Mouse (Mus musculus) layer of hippocampus, adult 18-20 months (tissue): ENCODE data around the gene Irf1. TPM values are rescaled to one million over a fixed set of nuclear protein-coding genes. Genes with fewer than 3 reads are reported as not detected.

Experiments
- DNase-seq, 2 experiments: peaks; one replicate each; pipeline ENCODE4 v3.0.0; 2022; ENCODE audit warnings: low spot score in 2 of 2
- total RNA-seq, 2 experiments: library from RNA; stranded (reverse); gene quantifications; 2 replicates each; pipeline ENCODE4 v1.2.3; 2021

The Irf1 gene
- total RNA-seq, 2 experiments from 2014 or later, result 9.4 to 11.6 TPM

DNA sequence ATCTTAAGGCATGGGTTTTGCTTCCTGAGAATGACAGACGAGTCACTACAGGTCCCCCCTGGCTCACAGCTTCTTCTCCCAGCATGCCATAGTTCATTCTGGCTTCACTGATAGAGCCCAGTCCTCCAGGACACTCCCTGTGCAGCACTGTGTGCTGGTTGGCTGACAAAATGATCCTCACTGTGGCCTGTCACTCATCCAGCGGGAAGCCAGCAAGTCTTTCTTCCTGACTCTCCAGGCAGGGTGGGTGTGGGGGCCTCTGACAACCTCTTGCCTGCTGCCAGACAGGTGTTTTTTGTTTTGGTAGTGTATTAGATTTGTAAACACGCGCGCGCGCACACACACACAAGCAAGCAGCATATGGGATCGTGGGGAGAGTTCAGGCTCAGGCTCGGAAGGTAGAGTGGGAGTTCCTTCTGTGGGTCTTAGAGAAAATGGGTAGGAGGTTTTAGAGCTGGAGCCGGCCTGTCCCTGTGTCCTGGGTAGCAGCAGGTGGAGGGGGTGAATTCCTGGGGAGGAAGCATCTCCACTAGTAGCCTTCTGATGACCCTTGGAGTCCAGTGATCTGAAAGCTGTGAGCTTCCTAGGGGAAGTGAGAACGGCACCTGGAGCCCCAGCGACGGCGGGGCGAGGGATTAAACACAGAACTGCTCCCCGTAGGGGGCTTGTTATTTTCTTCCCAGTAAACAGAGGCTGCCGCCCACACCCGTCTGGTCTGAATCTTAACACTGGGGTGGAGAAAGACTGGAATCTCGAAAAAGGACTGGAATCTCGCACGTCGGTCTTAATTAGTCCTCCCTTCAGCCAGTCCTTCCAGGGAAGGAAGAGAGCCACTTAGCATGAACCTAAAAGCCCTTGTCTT, 10.0 kb upstream of the Irf1 start:
- no peak for DNase-seq

DNA sequence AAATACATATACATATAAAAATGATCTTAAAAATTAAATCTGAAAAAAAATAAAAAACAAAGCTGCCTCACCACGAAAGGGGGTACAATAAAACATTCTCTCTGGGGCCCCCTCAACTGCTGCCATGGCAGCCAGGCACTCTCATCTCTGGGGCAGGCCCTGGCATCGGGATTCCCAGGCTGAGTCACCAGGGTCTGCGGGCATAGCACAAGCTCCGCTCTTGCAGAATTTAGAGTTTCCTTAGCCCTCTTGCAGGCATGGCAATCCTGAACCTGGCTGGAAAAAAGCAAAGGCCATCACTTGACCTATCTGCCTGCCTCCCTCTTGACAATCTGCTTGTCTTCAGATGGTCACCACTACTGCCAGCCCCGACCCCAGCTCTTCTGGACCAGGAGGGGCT, 8.5 kb upstream of the Irf1 start:
- DNase-seq, result no peak

DNA sequence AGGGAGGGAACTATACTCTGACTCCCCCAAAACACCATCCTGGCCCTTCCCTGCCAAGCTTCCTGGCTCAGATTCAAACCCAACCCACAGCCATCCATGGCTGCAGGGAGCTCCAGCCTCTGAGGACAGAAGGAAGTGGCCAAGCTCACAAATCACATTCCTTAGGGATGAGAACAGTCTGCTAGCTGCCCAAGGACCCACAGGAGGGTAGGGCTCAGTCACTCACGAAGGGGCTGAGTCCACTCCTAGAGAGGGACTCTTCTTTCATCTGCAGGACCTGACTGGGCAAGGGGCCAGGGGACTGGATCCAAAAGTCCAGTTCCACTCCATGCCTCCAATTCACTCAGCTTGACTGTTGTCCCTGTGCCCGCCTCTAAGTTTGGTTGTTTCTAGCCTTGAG, 8.0 kb upstream of the Irf1 start:
- DNase-seq, result no peak

DNA sequence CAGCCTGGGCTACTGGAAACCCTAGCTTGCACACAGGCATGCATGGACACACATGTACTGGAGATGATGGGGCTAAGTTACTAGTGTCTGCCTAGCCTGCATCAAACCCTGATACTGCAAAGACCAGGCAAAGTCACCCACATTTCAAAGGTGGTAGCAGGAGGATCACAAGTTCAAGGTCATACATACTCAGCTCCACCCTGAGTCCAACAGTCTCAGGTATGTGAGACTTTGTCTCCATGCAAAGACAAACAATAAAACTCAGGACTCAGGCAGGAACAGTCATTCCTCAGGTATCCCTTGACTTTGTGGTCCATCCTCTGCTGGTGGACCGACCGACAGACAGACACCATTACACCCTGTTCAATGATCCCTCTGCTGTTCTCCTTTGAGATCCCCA, 7.4 kb upstream of the Irf1 start:
- DNase-seq, result no peak

DNA sequence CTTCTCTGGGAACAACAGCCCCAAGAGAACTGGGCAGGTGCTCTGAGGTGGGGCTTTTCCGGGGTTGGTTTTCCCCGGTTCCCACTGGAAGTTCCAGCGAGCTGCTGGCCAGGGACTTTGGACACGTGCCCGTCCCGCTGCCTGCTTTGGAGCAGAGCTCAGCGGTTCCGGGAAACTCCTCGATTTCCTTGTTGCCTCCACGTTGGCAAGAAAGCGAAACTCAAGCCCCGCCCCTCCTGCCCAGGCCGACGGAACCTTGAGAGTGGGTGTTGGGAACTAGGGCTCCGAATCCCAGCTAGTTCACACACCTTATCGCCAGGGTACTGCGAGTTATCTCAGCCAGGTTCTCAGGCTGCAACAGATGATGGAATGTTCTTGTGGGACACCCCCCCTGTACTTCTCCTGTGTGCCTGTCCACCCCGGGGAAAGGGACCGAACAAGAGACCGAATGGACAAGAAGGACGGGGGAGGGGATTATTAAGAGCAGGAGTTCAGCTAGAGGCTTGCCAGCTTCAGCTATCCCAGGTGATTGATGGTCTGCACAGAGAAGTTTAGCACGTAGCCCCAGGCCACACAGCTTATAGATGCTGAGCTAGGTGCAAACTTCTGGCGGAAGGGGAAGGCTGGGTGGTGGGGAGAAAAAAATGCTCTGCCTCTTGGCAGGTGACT, 6.9 kb upstream of the Irf1 start:
- DNase-seq, result peak in 1 of 2 experiments; percentile 29

DNA sequence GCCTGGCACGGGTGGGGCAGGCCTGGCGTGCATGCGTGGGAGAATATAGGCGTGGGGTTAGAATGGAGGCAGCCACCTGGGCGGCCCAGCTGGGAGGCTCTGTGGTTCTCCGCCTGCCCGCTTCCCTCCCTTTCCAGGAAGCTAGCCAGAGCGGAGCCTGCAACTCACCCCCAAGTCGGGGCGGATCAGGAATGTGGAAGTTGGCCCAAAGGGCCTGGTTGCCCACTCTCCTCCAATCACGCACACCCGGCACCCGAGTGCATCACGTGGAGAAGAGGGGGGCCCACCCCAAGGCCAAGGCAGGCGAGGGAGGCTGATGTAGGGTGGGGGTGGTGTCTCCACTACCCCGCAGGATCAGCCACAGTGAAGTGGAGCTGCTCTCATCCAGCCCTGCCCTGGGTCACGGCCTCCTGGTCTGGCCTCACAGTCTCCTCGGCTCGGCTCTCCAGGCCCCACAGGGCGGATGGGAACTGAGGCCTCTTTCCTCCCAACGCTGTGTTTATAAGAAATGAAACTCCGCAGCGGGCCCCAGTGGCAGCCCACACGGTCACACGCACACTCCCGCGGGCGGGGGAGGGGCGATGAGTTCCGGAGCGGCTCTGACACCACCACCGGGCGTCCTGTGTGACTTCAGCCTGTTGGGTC, 6.2 kb upstream of the Irf1 start:
- peak; percentile 59 to 80 for DNase-seq

DNA sequence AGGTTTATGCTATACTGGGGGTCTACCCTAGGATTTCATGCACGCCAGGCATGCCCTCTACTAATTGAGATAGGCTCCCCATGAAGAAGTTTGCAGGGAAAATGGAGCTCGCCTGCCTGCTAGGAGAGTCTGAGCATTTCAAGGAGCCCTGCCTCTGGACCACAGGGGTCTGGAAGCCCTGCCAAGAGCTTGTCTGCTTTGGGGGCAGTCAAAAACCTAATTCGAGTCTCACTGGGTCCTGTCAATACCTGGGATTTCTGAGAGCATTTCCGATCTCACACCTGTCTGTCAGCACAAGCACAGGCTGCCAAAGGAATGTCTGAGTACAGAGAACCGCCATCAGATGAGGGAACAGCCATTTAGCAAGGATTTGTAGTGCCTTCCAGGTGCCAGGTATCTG, 5.2 kb upstream of the Irf1 start:
- no peak for DNase-seq

DNA sequence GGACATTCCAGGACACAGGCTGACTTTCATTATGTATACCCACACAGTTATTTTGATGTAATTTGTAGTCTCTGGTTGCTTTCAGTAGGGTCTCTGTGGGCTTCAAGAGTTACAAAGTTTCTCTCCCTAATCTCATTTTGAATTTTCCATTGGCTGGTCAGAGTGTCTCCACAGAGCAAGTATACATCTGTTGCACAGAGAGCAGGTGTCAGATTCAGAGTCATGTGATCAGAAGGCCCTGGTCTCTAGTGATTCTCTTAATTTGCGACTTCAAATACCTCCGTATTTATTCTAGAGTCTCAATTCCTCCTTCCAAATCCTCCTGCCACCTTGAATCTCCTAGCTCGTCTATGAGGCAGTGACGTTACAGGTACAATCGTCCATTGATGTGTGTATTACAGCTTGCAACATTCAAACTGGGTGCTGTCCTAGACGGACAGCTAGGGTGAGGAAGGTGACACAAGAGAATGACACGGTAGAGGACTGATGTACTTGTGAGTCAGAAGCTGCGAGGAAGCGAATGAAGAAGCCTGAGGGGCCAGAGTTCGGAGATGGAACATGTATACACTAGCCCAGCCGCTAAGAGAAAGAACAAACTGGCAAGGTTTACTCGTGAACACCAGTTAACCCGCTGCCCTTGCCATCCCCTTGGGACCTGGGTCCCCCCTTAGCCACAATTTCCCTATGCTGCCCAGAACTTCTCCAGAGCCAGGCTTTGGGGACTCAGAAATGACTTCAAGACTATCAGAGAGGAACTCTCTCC, 1.2 kb upstream of the Irf1 start:
- no peak for DNase-seq

DNA sequence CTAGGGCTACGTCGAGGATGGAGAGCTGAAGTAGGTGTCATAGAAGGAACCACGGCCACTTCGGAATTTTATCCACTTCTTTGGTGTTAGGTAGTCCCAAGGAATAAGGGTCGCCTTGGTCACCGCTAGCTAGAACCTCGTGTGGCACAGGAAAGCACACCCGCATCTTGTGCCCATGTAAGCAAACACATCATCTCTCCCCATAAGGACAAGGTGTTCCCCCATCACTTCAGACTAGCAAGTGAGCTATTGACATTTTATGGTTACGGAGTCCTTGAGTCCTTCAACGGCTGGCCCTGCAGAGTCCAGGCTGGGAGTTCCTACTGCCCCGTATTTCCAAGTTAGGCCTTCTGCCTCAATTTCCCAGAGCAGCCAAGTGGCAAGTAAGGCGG, 633 bp upstream of the Irf1 start:
- no peak for DNase-seq

DNA sequence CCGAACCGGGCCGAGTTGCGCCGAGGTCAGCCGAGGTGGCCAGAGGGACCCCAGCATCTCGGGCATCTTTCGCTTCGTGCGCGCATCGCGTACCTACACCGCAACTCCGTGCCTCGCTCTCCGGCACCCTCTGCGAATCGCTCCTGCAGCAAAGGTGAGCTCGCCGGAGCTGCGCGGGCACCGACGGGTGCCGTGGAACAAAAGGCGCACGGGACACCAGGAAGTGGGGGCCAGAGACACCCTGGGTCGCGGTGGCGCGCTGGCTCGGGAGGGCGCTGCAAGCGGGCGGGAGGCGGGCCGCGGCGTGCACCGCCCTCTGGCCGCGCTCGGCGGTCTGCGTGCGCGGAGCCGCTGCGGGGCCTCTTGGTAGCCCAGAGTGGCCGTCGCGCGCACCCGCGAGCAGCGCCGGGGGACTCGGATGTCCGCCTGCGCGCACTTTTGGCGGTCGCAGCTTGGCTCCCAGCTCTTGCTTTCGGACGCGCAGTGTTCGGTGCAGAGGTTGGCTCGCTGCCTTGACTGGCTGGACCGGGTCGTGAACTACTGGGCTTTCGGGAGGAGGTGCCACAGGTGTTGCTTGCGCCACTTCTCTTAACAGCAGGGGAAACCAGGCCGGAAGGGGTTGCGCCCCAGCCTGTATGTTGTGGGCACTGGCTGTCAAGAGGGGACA, 444 bp downstream of the Irf1 start:
- DNase-seq, result peak; percentile 53 to 58

DNA sequence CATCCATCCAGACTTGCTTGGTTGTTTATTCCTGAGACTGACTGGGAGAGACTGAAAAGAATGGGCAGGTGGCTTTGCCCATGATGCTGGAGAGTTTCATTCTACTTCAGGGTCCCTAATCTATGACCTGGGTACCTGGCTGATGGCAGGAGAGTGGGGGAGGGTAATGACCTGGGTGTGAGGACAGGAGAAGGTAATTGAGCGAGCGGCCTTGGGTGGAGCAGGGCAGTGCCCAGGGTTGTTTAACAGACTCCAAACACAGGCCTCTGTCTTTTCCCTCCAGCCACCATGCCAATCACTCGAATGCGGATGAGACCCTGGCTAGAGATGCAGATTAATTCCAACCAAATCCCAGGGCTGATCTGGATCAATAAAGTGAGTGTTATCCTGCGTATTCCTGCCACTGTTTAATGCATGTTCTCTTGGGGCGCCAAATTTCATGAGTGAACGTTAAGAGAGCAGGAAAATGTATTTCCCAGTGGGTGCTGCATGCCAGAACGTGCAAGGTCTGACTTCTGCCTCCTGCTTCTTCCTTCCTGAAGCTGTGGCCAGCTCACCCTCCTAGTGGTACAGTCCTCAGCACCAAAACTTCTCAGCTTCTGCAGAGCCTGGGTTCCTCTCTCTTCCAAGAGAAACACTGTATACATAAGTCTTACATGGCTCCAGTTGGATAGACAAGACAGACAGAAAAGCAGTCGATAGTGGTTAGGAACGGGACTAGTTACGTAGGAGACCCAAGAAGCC, 1.4 kb downstream of the Irf1 start:
- DNase-seq, result no peak

DNA sequence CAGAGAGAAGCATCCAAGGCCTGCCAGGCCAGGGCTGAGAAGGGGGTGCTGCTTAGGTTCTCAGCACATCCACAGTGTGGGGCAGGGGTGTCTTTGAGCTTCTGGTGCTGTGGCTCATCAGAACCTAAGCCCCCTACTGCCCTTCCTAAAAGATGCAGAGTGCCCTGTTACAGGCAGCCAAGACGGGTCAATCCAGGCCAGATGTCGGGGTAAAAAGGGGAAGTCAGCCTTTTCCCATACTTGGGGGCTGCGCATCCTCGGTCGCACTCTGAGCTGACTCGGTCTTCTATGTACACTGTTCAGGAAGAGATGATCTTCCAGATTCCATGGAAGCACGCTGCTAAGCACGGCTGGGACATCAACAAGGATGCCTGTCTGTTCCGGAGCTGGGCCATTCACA, 2.7 kb downstream of the Irf1 start:
- DNase-seq, result no peak

DNA sequence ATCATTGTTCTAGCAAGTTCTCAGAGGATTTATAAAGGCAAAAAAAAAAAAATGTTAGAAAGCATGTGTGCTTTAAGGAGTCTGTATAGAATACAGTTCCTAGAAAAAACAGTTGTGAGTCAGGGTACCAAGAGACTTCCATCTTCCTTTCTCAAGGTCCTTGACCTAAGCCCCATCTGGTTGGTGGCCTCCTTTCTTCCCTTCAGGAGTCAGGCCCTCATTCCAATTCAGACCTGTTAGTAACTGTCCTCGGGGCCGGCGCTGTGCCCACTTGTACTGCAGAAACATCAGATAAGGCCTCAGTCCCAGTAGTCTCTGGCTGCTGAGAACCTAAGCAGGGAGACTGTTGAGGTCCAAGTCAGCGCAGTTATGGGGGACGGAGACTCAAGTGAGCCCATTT, 3.3 kb downstream of the Irf1 start, which contains the start of gene Gm17334:
Gm17334 (minus strand) TSS at position 101 of the 400 bp plus-strand sequence.
- DNase-seq, result no peak

DNA sequence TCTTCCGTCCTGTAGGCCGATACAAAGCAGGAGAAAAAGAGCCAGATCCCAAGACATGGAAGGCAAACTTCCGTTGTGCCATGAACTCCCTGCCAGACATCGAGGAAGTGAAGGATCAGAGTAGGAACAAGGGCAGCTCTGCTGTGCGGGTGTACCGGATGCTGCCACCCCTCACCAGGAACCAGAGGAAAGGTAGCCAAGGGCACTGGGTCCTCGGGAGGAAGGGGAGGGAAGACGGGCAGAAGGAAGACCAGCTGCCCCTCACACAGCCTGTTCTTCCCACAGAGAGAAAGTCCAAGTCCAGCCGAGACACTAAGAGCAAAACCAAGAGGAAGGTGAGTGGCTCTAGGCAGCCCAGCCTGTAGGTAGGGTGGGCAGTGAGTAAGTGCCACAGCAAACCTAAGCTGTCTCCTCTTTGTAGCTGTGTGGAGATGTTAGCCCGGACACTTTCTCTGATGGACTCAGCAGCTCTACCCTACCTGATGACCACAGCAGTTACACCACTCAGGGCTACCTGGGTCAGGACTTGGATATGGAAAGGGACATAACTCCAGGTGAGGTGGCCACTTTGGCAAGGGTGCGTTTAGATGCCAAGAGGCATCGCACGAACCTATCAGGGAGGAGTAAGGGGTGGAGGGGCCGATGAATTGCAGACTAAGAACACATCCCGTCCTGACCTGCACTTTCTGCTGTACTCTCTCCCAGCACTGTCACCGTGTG, 4.0 kb downstream of the Irf1 start:
- DNase-seq, result no peak

DNA sequence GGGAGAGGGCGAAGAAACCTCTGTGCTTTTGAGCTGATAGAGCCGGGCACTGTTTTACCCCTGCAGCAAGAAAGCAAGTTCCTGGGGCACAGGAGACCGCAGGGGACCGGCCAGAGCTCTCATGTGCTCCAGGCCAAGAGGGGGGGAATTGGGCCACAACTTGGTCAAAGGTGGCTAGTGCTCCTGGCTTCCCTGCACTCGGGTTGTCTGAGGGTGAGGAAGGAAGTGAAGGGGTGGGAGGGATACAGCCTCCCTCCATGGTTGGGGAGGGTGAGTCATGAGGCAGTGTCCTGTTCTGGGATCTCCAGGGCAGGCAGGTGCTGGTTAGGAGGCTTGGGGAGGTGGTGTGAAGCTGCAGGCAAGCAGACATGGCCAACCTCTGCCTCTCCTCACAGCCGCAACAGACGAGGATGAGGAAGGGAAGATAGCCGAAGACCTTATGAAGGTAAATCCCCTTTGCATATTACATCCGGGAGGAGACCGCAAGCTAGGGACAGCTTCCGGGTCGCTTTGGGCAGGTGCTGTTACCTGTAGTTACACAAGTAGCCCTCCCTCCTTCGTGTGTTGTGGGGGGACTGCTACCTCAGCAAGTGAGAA, 4.9 kb downstream of the Irf1 start:
- DNase-seq, result no peak

DNA sequence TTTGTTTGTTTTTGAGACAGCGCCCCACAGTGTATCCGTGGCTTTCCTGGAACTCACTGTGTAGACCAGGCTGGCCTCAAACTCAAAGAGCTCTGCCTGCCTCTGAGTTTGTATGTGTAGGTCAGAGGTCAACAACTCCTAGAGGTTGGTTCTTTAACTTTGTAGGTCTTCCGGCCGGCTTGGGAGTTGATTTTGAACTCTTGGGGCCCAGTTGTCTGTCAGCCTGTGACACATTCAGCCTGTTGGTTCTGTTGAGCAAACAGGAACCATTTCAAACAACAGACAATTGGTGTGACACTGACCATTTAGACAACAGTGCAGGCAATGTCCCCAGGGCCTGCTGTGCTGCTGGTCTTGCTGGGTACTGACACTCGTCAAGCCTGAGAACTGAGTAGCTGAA, 7.9 kb downstream of the Irf1 start:
- no peak for DNase-seq

DNA sequence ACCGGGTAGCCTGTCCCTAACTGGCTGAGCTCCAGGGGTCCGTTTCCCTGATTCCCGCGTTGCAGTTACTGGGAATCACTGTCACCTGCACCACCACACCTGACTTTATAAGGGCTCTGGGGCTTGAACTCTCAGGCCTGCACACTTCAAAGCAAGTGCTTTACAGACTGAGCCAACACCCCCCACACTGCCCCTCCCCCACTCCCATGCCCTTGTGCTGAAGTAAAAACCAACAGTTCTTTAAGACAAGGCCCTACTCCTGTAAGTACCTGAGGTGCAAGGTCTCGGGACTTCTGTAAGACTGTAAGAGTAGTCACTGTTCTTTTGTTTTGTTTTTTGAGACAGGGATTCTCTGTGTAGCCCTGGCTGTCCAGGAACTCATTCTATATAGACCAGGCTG, 8.6 kb downstream of the Irf1 start:
- DNase-seq, result no peak

DNA sequence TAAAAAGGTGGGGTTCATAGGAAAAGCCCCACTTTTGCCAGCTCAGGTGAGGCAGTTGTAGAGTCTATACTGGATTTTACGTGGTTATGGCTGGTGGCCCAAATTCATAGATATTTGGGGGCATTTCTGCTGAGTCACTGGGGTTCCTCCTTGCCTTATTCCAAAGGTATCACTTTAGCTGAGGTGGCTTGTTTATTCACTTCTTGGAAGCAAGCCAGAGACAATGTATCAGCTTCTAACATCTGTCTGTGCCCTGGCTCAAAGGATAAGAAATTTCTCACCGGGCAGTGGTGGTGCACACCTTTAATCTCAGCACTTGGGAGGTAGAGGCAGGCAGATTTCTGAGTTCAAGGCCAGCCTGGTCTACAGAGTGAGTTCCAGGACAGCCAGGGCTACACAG, 10.0 kb downstream of the Irf1 start:
- DNase-seq, result no peak

DNA sequence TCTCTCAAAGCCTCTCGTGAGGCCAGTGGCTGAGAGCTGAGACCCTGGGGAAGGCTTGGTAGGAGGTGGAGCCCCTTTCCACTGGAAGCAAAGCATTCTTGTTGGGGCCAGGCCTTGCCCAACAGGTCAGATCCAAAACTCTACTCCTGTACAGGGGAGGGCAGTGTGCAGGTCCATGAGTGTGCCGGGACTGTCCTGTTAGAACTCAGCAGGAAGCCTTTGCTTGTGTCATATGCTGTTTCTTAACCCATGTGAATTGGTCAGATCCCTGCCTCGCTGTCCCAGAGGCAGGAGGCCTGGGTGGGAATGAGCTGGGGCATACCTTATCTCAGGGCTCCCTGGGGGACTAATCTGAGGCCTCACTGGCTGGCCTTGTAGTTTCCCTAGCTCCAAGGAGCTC, 10.4 kb downstream of the Irf1 start:
- DNase-seq, result no peak
